Mouse (Mus musculus) G1E (cell line): Measurements from ENCODE around the gene Lsm7.

Source experiments
- CTCF ChIP-seq: IDR thresholded peaks from 2 replicates; pipeline ENCODE4 v1.5.1; 2012; ENCODE audit warnings: low read depth, low read length, inconsistent platforms, mixed read lengths
- GATA1 ChIP-seq: IDR thresholded peaks from 2 replicates; pipeline ENCODE4 v1.6.1; 2012; ENCODE audit warnings: borderline replicate concordance, low read length, inconsistent platforms, mixed read lengths
- TAL1 ChIP-seq: conservative IDR thresholded peaks from 2 replicates; pipeline ENCODE4 v1.6.1; 2012; ENCODE audit warnings: low read depth, low read length, inconsistent platforms, mixed read lengths

DNA sequence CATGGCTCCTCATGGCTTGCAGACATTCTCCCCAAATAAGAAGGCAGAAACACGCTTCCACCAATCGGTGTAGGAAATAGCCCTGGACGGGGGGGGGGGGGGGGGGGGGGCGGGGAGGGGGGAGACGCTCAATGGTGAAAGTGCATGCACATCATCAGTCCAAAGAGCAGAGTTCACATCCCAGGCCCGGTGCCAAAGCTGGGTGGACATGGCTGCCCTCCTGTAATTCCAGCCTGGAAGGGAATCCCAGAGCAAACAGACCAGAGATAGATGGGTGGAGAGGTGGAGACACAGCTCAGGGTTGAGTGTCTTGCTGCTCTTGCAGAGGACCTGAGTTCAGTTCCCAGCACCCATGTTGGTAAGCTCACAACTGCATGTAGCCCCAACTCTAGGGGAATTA lies 16.0 kb upstream of the Lsm7 start:
- TF ChIP-seq TAL1: no peak
- TF ChIP-seq CTCF: no peak
- no peak for TF ChIP-seq GATA1
